Mouse (Mus musculus) G1E (cell line): ENCODE data around the gene Fbxw11.

Experiments
- CTCF ChIP-seq: IDR thresholded peaks from 2 replicates; pipeline ENCODE4 v1.5.1; 2012; ENCODE audit warnings: low read depth, low read length, inconsistent platforms, mixed read lengths
- GATA2 ChIP-seq: IDR thresholded peaks from 2 replicates; pipeline ENCODE4 v1.6.1; 2012; ENCODE audit warnings: low read depth, low read length, inconsistent platforms, borderline replicate concordance
- POLR2AphosphoS5 ChIP-seq: IDR thresholded peaks from 2 replicates; pipeline ENCODE4 v1.6.1; 2012; ENCODE audit warnings: low read depth, low read length, inconsistent platforms; ENCODE audit not compliant: insufficient replicate concordance

GRCm38 (mm10) chr11:32714230-32714629 is 71.7 kb downstream of the Fbxw11 start:
- TF ChIP-seq CTCF (0 out of 2 replicates have a peak, but pooled peaks have one; percentile 16), GATA2 (no peak), POLR2AphosphoS5 (no peak)
